Mouse (Mus musculus) adrenal gland, postnatal 14 days (tissue): ENCODE data around the gene Ltbp2. TPM values are rescaled to one million over a fixed set of nuclear protein-coding genes. Genes with fewer than 3 reads are reported as not detected.
A peak's percentile ranks its signal among the peaks of the same experiment; 100 is the strongest.

Experiments
- DNase-seq: peaks from one replicate; pipeline ENCODE4 v3.0.0; 2021; ENCODE audit warnings: mixed read lengths
- total RNA-seq: library from RNA; stranded (reverse); gene quantifications from 2 replicates; pipeline ENCODE4 v1.2.3, GENCODE M21; 2021

The Ltbp2 gene
- total RNA-seq, 1 experiment from 2014 or later = 11.9 TPM

GRCm38 (mm10) chr12:84839965-84840364, 36.4 kb downstream of the Ltbp2 start:
- DNase-seq = no peak

DNA sequence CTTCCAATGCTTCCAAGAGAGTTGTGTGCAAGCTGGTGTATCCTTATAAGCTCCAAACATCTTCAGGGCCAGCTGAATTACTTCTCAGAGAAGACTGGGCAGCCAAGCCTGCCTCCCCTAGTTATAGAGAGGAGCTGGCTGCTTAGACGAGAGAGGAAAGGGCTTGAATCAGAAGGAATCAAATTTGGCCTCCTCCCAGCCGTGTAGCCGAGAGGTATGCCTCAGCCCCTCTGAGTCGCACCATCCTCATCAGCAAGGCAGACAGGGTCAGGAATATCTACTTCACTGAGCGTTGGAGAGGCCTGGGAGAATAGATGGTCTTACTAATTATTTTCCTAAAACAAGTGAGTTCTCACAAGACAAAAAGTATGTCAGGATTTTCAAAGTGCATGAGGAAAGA, 40.7 kb downstream of the Ltbp2 start:
- DNase-seq = no peak

DNA sequence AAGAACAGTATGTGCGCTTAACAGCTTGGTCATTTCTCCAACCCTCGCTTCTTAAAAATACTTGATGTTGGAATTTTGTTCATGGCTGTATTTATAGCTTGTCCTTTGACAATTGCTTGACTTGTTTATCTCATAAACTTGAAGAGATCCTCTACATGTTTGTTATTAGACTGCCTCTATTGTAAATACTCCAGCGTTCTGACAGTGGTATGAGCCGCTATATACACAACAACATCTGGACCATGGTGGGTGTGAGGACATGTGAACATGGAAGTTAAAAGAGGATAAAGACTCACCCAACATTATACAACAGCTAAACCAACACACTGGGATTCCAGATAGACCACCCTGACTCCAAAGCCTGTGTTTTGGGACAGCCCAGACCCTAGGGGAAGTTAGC, 41.6 kb downstream of the Ltbp2 start:
- DNase-seq = no peak

- DNase-seq = no peak
Measured at GRCm38 (mm10) chr12:84831648-84832047, 44.7 kb downstream of the Ltbp2 start.

DNA sequence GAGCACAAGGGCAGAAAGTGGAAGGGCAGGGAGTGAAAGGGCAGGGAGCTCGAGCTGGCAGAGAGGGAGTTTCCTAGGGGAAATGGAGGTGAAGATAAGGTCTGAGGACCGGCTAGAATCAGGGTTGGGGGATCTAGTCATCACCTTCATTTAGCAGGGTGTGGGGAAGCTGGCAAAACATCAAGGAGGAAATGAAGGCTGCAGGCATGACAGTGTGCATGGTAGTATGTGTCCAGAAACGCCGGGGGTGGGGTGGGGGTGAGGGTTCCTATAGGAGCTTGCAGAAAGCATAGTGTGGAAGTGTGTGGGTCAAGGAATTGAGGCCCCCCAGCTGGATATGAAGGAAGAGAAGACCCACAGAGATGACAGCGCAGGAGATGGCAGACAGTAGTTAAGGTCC, 45.2 kb downstream of the Ltbp2 start:
- no peak for DNase-seq

- no peak for DNase-seq
Measured at GRCm38 (mm10) chr12:84830438-84830837, 45.9 kb downstream of the Ltbp2 start.

GRCm38 (mm10) chr12:84829913-84830312, 46.4 kb downstream of the Ltbp2 start:
- DNase-seq = no peak

GRCm38 (mm10) chr12:84829109-84829724, 47.1 kb downstream of the Ltbp2 start:
- no peak for DNase-seq

GRCm38 (mm10) chr12:84827384-84827933, 48.9 kb downstream of the Ltbp2 start:
- peak; percentile 60 for DNase-seq

GRCm38 (mm10) chr12:84824203-84824602, 52.1 kb downstream of the Ltbp2 start:
- no peak for DNase-seq

GRCm38 (mm10) chr12:84823601-84824000, 52.7 kb downstream of the Ltbp2 start:
- DNase-seq = peak; percentile 50

DNA sequence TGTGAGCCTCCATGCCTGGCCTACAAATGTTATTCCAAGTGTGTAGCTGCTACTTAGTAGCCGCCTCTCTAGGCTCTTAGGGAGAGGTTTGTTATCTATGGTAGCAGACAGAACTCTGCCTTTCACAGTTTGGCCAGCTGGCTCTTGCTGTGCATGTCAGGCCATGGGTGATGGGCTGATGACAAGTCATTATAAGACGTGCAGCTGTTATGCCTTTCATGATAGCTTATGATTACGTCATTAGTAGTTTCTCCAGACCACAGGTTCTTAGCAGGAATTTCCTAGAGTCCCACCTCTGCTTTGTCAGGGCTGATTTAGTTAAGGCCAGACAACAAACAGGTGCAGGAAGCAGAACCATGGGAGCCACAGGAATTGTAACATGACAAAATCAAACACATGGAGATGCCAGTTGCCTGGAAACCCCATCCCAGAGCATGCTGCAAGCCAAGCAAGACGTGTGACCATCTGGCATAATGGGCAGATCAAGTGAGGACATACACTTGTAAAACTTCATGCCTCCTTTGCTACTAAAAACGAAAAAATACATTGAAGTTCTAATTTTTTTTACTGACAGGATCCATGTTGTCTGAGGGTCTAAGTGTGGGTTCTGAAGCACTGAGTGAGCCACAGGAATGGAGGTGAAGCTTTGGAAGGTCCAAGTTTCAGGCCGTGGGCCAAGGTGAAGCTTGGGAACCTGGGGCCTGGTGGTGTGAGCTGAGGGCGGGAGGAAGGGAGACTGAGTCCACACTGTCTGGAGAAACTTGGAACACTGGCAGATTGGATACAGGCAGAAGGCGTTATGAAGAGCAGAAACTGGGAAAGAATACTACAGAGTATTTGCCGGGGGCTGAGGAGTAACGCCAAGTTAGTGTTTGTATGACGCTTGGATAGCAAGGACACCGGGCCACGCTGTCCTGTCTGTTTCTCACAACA, 56.8 kb downstream of the Ltbp2 start:
- DNase-seq = no peak

- no peak for DNase-seq
Measured at GRCm38 (mm10) chr12:84818496-84818895, 57.8 kb downstream of the Ltbp2 start.

DNA sequence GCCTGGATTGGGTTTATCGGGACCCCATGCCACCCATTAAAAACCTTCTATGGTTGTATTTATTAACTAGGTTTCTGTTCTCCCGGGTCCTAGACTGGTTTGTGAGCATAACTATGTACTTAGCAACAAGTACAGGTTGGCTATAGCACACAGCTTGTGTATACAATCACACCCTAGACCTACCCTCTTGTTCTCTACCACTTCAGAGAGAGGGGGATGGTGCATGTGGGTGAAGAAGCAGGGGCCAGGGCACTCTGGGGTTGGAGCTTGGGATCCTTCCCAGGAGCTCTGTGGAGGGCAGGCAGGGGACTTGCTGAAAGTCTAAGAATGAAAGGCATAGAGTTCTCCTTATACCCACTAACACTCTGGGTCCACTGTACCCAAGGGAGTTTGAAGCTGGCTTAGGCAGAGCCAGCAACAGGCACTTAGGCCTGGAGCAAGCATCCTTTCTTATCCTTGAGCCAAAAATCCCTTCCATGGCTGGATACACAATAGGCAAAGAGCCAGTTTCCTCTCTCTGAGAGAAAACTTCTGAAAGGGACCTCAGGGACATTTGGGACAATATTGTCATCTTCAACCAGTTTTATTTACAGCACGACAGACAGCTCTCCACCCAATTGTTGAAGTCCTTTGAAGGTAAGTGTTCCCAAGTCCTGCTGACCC, 61.5 kb downstream of the Ltbp2 start:
- DNase-seq = no peak

GRCm38 (mm10) chr12:84813773-84814172, 62.6 kb downstream of the Ltbp2 start:
- peak; percentile 29 for DNase-seq

- peak; percentile 68 for DNase-seq
Measured at GRCm38 (mm10) chr12:84812004-84812403, 64.3 kb downstream of the Ltbp2 start.

GRCm38 (mm10) chr12:84811510-84811909, 64.8 kb downstream of the Ltbp2 start:
- DNase-seq = peak; percentile 54

- DNase-seq = peak; percentile 53
Measured at GRCm38 (mm10) chr12:84810810-84811209, 65.5 kb downstream of the Ltbp2 start.

DNA sequence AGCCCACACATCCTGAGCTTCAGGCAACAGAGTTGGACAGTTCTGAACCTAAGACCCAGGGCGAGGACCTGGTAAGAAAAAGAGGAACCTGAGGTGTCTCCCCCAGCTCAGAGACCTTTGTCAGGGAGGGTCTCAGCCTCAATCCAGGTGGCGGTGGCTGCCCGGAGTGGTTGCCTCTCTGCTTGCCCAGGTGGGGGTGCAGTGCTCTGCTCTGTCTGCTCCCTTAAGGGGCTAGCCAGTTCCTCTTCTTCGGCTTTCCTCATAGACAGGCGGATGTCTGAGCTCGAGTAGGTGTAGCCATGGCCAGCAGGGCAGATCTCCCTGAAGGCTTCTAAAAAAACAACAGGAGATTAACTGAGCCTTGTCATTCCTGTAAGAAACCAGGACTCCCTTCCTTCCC, 67.3 kb downstream of the Ltbp2 start:
- DNase-seq = no peak

GRCm38 (mm10) chr12:84807351-84807750, 69.0 kb downstream of the Ltbp2 start:
- DNase-seq = no peak

GRCm38 (mm10) chr12:84806726-84807125, 69.6 kb downstream of the Ltbp2 start:
- DNase-seq = peak; percentile 55

DNA sequence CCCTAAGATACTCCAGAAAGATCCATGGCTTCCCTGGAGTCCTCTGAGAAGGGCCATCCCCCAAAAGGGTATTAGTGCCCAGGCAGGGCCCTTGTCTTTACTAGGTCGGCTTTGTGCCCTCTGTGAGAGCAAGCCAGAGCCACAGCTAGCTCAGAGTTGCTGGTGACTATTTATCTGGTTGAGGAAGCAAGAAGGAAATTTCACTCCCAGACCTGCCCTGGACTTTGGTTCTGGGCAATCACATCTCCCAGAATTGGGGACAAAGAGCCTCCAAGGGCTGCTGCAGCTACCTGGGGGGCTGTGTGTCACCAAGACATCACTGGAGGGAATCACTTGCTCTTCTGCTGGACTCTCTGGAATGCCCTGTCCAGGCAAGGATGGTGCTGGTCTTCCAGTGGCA, 70.3 kb downstream of the Ltbp2 start:
- no peak for DNase-seq
